Mouse (Mus musculus) bone marrow macrophage, adult 2 months (primary cell): ENCODE data around the gene Btbd35f1. TPM values are rescaled to one million over a fixed set of nuclear protein-coding genes. Genes with fewer than 3 reads are reported as not detected.
"Not testable (repeated sequence)": the region's sequence is repeated elsewhere in the genome, so short reads cannot be mapped to it uniquely, and the experiment has no call there.

Experiments
- H3K27ac ChIP-seq: 2 replicates; pipeline ENCODE4 v1.5.1; 2012; ENCODE audit warnings: low read depth, low read length; ENCODE audit not compliant: insufficient read depth
- H3K4me1 ChIP-seq: 2 replicates; pipeline ENCODE4 v1.6.1; 2012; ENCODE audit warnings: low read length; ENCODE audit not compliant: control insufficient read depth, insufficient read depth
- H3K4me3 ChIP-seq: 2 replicates; pipeline ENCODE4 v1.5.1; 2012; ENCODE audit warnings: mild to moderate bottlenecking, low read length, moderate library complexity; ENCODE audit not compliant: insufficient read depth
- polyA plus RNA-seq: library from polyadenylated mRNA; stranded (reverse); fragments of >200 nt; gene quantifications from 2 replicates; pipeline ENCODE4 v1.2.4, GENCODE M21; 2012; ENCODE audit not compliant: missing spikeins, insufficient read depth, insufficient read length

The Btbd35f1 gene
- polyA plus RNA-seq = not detected in 2 replicates

GRCm38 (mm10) chrX:32559755-32560154 lies at the start of gene Btbd35f1:
TSS of gene Btbd35f1 (plus strand) at chrX:32560055.
- not testable (repeated sequence) for H3K27ac ChIP-seq, H3K4me3 ChIP-seq, H3K4me1 ChIP-seq

DNA sequence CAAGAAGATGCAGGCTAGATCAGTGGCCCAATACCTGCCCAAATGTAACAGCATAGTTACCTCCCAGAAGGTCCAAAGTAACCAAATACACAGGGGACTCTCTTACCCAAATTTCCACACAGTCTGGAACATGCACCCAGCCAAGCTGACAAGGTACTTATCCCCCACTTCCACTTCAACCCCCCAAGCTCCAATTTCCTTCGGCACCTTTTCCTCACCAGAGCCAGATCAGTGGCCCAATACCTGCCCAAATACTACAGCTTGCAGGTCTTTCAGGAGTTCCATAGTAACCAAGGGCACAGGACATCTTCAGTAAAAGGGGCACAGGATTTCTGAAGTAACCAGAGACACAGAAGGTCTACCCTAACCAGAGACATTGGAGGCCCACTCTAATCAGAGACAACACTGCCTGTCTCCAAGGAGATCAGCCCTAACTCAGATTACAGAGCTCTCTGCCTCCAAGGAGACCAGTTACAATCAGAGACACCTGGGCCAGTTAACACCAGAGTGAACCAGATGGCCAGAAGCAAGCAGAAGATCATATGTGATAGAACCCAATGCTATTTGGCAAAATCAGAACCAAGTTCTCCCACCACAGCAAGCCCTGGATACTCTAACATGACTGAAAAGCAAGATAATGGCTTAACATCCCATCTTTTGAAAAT lies 31.2 kb downstream of the Btbd35f1 start:
- not testable (repeated sequence) for H3K4me1 ChIP-seq

GRCm38 (mm10) chrX:32601008-32601407 lies 41.2 kb downstream of the Btbd35f1 start:
- H3K4me3 ChIP-seq, H3K27ac ChIP-seq, H3K4me1 ChIP-seq: not testable (repeated sequence)

More for the DNA sequence above, 31.2 kb downstream of the Btbd35f1 start:
- not testable (repeated sequence) for H3K27ac ChIP-seq, H3K4me3 ChIP-seq

DNA sequence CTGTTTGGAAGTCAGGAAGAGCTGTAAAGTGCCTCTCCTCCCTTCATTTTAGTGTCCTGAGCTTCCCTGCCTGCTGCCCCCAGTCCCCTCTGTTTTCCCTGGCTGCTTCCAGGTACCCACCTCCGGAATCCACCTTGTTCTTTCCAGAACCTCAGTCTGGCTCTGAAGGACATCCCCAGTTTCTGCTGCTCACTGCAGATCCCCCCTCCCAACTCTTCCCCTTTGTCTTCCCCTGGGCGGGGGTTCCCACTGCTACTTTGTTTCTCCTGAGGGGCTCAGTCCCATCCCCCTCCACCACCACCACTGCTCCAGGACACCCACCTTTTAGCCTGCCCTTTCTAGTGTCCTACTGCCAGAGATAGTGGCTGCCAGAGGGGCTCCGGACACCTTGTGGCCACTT lies 41.6 kb downstream of the Btbd35f1 start:
- H3K27ac ChIP-seq, H3K4me3 ChIP-seq, H3K4me1 ChIP-seq: not testable (repeated sequence)

Other genes starting within 250 kb of the Btbd35f1 start
- gene Gm5926, start 90.7 kb downstream of the Btbd35f1 start, polyA plus RNA-seq = not detected in 2 replicates
- gene Btbd35f21, start 166.1 kb downstream of the Btbd35f1 start, polyA plus RNA-seq = not detected in 2 replicates